Mouse (Mus musculus): ENCODE results near the gene Gsdma2.

GRCm38 (mm10) chr11:98701213-98701670 lies 54.7 kb downstream of the Gsdma2 start, which contains the start of gene Csf3:
- no peak for TF ChIP-seq CTCF (IDR thresholded peaks at IDR 0.05; ENCODE audit: insufficient read depth, low read length)
- TF ChIP-seq POLR2A (IDR thresholded peaks at IDR 0.05; ENCODE audit: borderline replicate concordance, extremely low read depth, low read depth, low read length), result no peak
